Mouse (Mus musculus): ENCODE results near the gene Syt15.

DNA sequence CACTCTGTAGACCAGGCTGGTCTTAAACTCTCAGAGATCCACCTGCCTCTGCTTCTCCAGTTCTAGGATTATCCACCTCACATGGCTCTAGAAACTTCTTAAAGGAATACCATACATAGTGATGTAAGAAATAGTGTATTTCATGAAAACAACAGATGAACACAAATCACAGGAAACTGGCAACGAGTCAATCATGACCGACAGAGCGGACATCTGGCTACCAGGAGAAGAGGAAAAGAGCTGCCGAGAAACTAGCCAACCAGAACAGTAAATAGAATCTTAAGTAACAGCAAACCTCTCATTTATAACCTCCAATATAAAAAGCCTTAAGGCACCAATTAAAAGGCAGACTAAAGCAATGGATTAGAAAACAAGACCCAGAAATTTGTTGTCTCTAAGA lies 60.3 kb downstream of the Syt15 start:
- no peak for TF ChIP-seq CTCF (IDR thresholded peaks at IDR 0.05 in 2 of 3, conservative IDR thresholded peaks at IDR 0.05 in 1 of 3; ENCODE audit: control insufficient read depth in 1 of 3, insufficient read depth in 1 of 3, low read depth in 2 of 3, low read length in 3 of 3, poor library complexity in 1 of 3, severe bottlenecking in 1 of 3)
- TF ChIP-seq POLR2A (IDR thresholded peaks at IDR 0.05; ENCODE audit: control insufficient read depth in 1 of 2, insufficient read depth in 1 of 2, low read depth in 1 of 2, low read length in 2 of 2, poor library complexity in 1 of 2) = no peak
- no peak for TF ChIP-seq HCFC1 (IDR thresholded peaks at IDR 0.05; ENCODE audit: low read depth, low read length)
- TF ChIP-seq TAL1 (IDR thresholded peaks at IDR 0.05; ENCODE audit: low read length) = no peak
- TF ChIP-seq GATA1 (IDR thresholded peaks at IDR 0.05; ENCODE audit: low read depth, low read length) = no peak
- no peak for TF ChIP-seq RCOR1 (IDR thresholded peaks at IDR 0.05; ENCODE audit: low read depth, low read length)
- no peak for TF ChIP-seq USF2 (IDR thresholded peaks at IDR 0.05; ENCODE audit: borderline replicate concordance in 1 of 2, insufficient read depth in 1 of 2, low read depth in 1 of 2, low read length in 2 of 2)

Measured in MEL (cell line).